Mouse (Mus musculus) T-helper 17 cell (primary cell): ENCODE data around the gene Olfr1176.

Source experiments
- in situ Hi-C, 2 experiments: fragments of 300-600 bp; cut with MboI, MseI; formaldehyde crosslinking; loops; 1 replicate in 1 of 2; 2 replicates in 1 of 2; pipeline ENCODE4 v1.15.1; 2025; ENCODE audit warnings: high pct_unique_total_duplicates in 2 of 2

The Olfr1176 gene

GRCm38 (mm10) chr2:88336421-88336820 lies at the start of gene Olfr1176:
Gene Olfr1176, plus strand, starts transcription at chr2:88336721.
- in situ Hi-C loops, result no loop called here

GRCm38 (mm10) chr2:88315035-88315434 lies 21.5 kb upstream of the Olfr1176 start, which contains the start of gene Olfr1174-ps:
Gene Olfr1174-ps, minus strand, starts transcription at chr2:88315135.
- in situ Hi-C loops, result no loop called here

- in situ Hi-C loops, result no loop called here
Observed at GRCm38 (mm10) chr2:88327115-88327514, 9.4 kb upstream of the Olfr1176 start, which contains the start of gene Olfr1175-ps. Gene Olfr1175-ps, minus strand, starts transcription at chr2:88327215.

- in situ Hi-C loops, result no loop called here
Observed at GRCm38 (mm10) chr2:88346392-88346791, 9.9 kb downstream of the Olfr1176 start, which contains the start of gene Olfr1177-ps. Gene Olfr1177-ps, minus strand, starts transcription at chr2:88346492.

- in situ Hi-C loops, result loop anchor here in 1 of 2 experiments (10.0 to 25.0 kb wide), 3 partner anchors 1108 to 1981 kb away; partner anchors contain the start of gene Olfr1506
Observed at GRCm38 (mm10) chr2:88356304-88356703, 19.8 kb downstream of the Olfr1176 start.

- in situ Hi-C loops, result no loop called here
Observed at GRCm38 (mm10) chr2:88386762-88387161, 50.2 kb downstream of the Olfr1176 start, which contains the start of gene Olfr1178. Gene Olfr1178, plus strand, starts transcription at chr2:88387062.
